Comparison of ENCODE assay signal across 8 mouse cellular contexts in the genomic region with DNA sequence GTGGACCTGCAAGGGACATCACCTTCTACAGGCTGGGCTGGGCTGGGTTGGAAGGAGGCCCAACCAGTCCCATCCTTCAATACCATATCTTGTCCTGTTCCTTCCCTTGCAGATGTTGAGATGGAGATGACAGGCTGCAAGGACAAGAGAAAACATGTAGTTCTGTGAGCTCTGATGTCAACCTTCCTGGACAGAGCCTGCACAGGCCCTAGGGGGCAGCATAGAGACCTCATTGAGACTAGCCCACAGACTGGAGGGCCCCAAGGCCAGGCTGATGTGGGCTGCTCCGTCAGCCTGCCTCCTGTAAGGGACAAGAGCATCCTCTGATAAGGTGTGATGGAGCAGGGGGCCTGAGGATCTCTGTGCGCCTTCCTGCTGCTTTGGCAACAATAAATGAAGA. TPM values are rescaled to one million over a fixed set of nuclear protein-coding genes. Genes with fewer than 3 reads are reported as not detected.
A peak's percentile ranks its signal among the peaks of the same experiment; 100 is the strongest.
DNase-seq lines count a peak whose midpoint lies in the region; ATAC-seq lines count a peak whose summit lies in the region.

No protein-coding gene starts in this region.

- peak; percentile 75 for DNase-seq in CD4-positive, CD25-positive, alpha-beta regulatory T cell, adult 2 months (ENCODE audit: low read depth, low spot score)
- peak; percentile 68 for DNase-seq in limb, embryonic 11.5 days (ENCODE audit: low spot score)
- DNase-seq in limb, embryonic 10.5 days (ENCODE audit: low spot score), result no peak
- DNase-seq in cerebellum, adult 9-10 months, result peak; percentile 62
- DNase-seq in liver, embryonic 13.5 days, result peak; percentile 69
- DNase-seq in thymus, postnatal 14 days, result peak; percentile 64

- no peak overlapping the region for H3K9ac ChIP-seq in limb, embryonic 11.5 days (ENCODE audit: low read length)
- 0 out of 2 replicates have a peak overlapping the region, but pooled peaks have one; percentile 18 for H3K9ac ChIP-seq in liver, embryonic 13.5 days
- no peak overlapping the region for H3K9ac ChIP-seq in forebrain, embryonic 16.5 days (replicated peaks; ENCODE audit: low read depth, low read length)

- no peak overlapping the region for H3K4me3 ChIP-seq in limb, embryonic 11.5 days (ENCODE audit: low read depth, low read length)
- no peak overlapping the region for H3K4me3 ChIP-seq in limb, embryonic 10.5 days
- no peak overlapping the region for H3K4me3 ChIP-seq in liver, embryonic 13.5 days (replicated peaks)
- no peak overlapping the region for H3K4me3 ChIP-seq in forebrain, embryonic 16.5 days (replicated peaks; ENCODE audit: low read length)

- H3K27me3 ChIP-seq in limb, embryonic 11.5 days (ENCODE audit: control insufficient read depth, insufficient read depth, low read length), result no peaks in the 10 kb centered on the region
- H3K27me3 ChIP-seq in limb, embryonic 10.5 days (ENCODE audit: low read depth, poor library complexity, severe bottlenecking), result no peaks in the 10 kb centered on the region
- peaks cover 28% of the 10 kb centered on the region for H3K27me3 ChIP-seq in liver, embryonic 13.5 days
- H3K27me3 ChIP-seq in forebrain, embryonic 16.5 days (replicated peaks; ENCODE audit: control insufficient read depth, insufficient read depth, low read length), result no peaks in the 10 kb centered on the region

- H3K27ac ChIP-seq in limb, embryonic 11.5 days (replicated peaks; ENCODE audit: low read depth, low read length), result no peak overlapping the region
- no peak overlapping the region; the same call in 1 of the 2 replicates for H3K27ac ChIP-seq in limb, embryonic 10.5 days
- H3K27ac ChIP-seq in liver, embryonic 13.5 days, result 0 out of 2 replicates have a peak overlapping the region, but pooled peaks have one; percentile 35
- H3K27ac ChIP-seq in forebrain, embryonic 16.5 days (ENCODE audit: low read length), result no peak overlapping the region

- H3K9me3 ChIP-seq in limb, embryonic 11.5 days (ENCODE audit: control insufficient read depth, low read length), result no peaks in the 10 kb centered on the region
- H3K9me3 ChIP-seq in limb, embryonic 10.5 days (replicated peaks), result no peaks in the 10 kb centered on the region
- 0 out of 2 replicates have a peak, but pooled peaks cover 3% of the 10 kb centered on the region for H3K9me3 ChIP-seq in liver, embryonic 13.5 days (replicated peaks)
- H3K9me3 ChIP-seq in forebrain, embryonic 16.5 days (ENCODE audit: control insufficient read depth, low read length), result no peaks in the 10 kb centered on the region

- peaks cover 19% of the 10 kb centered on the region for H3K36me3 ChIP-seq in limb, embryonic 11.5 days (ENCODE audit: control insufficient read depth, insufficient read depth, low read length)
- H3K36me3 ChIP-seq in limb, embryonic 10.5 days, result peaks cover 35% of the 10 kb centered on the region
- peaks cover 27% of the 10 kb centered on the region for H3K36me3 ChIP-seq in liver, embryonic 13.5 days
- peaks cover 18% of the 10 kb centered on the region for H3K36me3 ChIP-seq in forebrain, embryonic 16.5 days (ENCODE audit: control insufficient read depth, insufficient read depth)

- ATAC-seq in CD4-positive, CD25-positive, alpha-beta regulatory T cell, adult 4 months, result no peak
- no peak for ATAC-seq in limb, embryonic 11.5 days (ENCODE audit: insufficient number of reproducible peaks, low FRiP score, low TSS enrichment, low read depth)
- ATAC-seq in liver, embryonic 13.5 days (ENCODE audit: low read depth), result peak; percentile 32; the same call in 1 of the 2 replicates
- ATAC-seq in forebrain, embryonic 16.5 days, result no peak

- no peak overlapping the region for H3K4me2 ChIP-seq in limb, embryonic 11.5 days (ENCODE audit: low read depth, severe bottlenecking)
- H3K4me2 ChIP-seq in liver, embryonic 13.5 days, result no peak overlapping the region
- H3K4me2 ChIP-seq in forebrain, embryonic 16.5 days (ENCODE audit: low read length), result no peak overlapping the region

- peaks cover 7% of the 10 kb centered on the region; the same call in 1 of the 2 replicates for H3K4me1 ChIP-seq in limb, embryonic 11.5 days (ENCODE audit: control insufficient read depth, insufficient read depth, low read length)
- H3K4me1 ChIP-seq in limb, embryonic 10.5 days, result peaks cover 48% of the 10 kb centered on the region
- H3K4me1 ChIP-seq in liver, embryonic 13.5 days (replicated peaks), result peaks cover 48% of the 10 kb centered on the region
- peaks cover 33% of the 10 kb centered on the region for H3K4me1 ChIP-seq in forebrain, embryonic 16.5 days (replicated peaks; ENCODE audit: control insufficient read depth, insufficient read depth, low read length)

- WGBS in limb, embryonic 11.5 days, result 63% methylated on average over 2 of the region's 2 CpGs
- 58% methylated on average over 2 of the region's 2 CpGs for WGBS in limb, embryonic 10.5 days
- WGBS in liver, embryonic 13.5 days (ENCODE audit: insufficient replicate concordance), result 31% methylated on average over 2 of the region's 2 CpGs
- WGBS in forebrain, embryonic 16.5 days, result 56% methylated on average over 2 of the region's 2 CpGs

RNA-seq across cellular contexts. Expression of gene 1600002K03Rik, which starts 2.0 kb away (rescaled TPM):
- 10 to 100 TPM; 21.6 to 23.5 TPM for polyA plus RNA-seq in CD4-positive, CD25-positive, alpha-beta regulatory T cell, adult 4 months (2017; shearing (Covaris generic))
- 5.9 and 7.2 TPM in 2 replicates for polyA plus RNA-seq in limb, embryonic 11.5 days (2014; fragmentation: Nextera tagmentation; extraction: Ambion mirVana)
- 8.7 and 13.1 TPM in 2 replicates for polyA plus RNA-seq in limb, embryonic 10.5 days (2016; fragmentation: Nextera tagmentation; extraction: Ambion mirVana)
- polyA plus RNA-seq in liver, embryonic 13.5 days (2015; fragmentation: Nextera tagmentation; extraction: Ambion mirVana), result 14.8 and 15.1 TPM in 2 replicates
- polyA plus RNA-seq in forebrain, embryonic 16.5 days (2015; fragmentation: Nextera tagmentation; extraction: Ambion mirVana), result 8.5 and 10.6 TPM in 2 replicates

RNA-seq across cellular contexts. Expression of gene Efna2, which starts 4.6 kb away (rescaled TPM):
- under 1 TPM in 1 of 2 experiments, not detected in 1; 0.28 TPM for polyA plus RNA-seq in CD4-positive, CD25-positive, alpha-beta regulatory T cell, adult 4 months (2017; shearing (Covaris generic))
- 51.3 and 54.8 TPM in 2 replicates for polyA plus RNA-seq in limb, embryonic 11.5 days (2014; fragmentation: Nextera tagmentation; extraction: Ambion mirVana)
- 63.1 and 66.8 TPM in 2 replicates for polyA plus RNA-seq in limb, embryonic 10.5 days (2016; fragmentation: Nextera tagmentation; extraction: Ambion mirVana)
- polyA plus RNA-seq in liver, embryonic 13.5 days (2015; fragmentation: Nextera tagmentation; extraction: Ambion mirVana), result 0.98 and 1.1 TPM in 2 replicates
- polyA plus RNA-seq in forebrain, embryonic 16.5 days (2015; fragmentation: Nextera tagmentation; extraction: Ambion mirVana), result 24.8 and 25.4 TPM in 2 replicates

RNA-seq across cellular contexts. Expression of gene Cirbp, which starts 8.9 kb away (rescaled TPM):
- 100 to 1,000 TPM; 124 to 272 TPM for polyA plus RNA-seq in CD4-positive, CD25-positive, alpha-beta regulatory T cell, adult 4 months (2017; shearing (Covaris generic))
- 67.9 and 68.1 TPM in 2 replicates for polyA plus RNA-seq in limb, embryonic 11.5 days (2014; fragmentation: Nextera tagmentation; extraction: Ambion mirVana)
- polyA plus RNA-seq in limb, embryonic 10.5 days (2016; fragmentation: Nextera tagmentation; extraction: Ambion mirVana), result 90.7 and 129 TPM in 2 replicates
- polyA plus RNA-seq in liver, embryonic 13.5 days (2015; fragmentation: Nextera tagmentation; extraction: Ambion mirVana), result 19.5 and 21.9 TPM in 2 replicates
- polyA plus RNA-seq in forebrain, embryonic 16.5 days (2015; fragmentation: Nextera tagmentation; extraction: Ambion mirVana), result 318 and 335 TPM in 2 replicates

RNA-seq across cellular contexts. Expression of gene Midn, which starts 26.6 kb away (rescaled TPM):
- polyA plus RNA-seq in CD4-positive, CD25-positive, alpha-beta regulatory T cell, adult 4 months (2017; shearing (Covaris generic)), result 1 to 10 TPM; 4.6 to 8.2 TPM
- polyA plus RNA-seq in limb, embryonic 11.5 days (2014; fragmentation: Nextera tagmentation; extraction: Ambion mirVana), result 59.3 and 60.9 TPM in 2 replicates
- polyA plus RNA-seq in limb, embryonic 10.5 days (2016; fragmentation: Nextera tagmentation; extraction: Ambion mirVana), result 26.2 and 27.1 TPM in 2 replicates
- 3.0 and 3.3 TPM in 2 replicates for polyA plus RNA-seq in liver, embryonic 13.5 days (2015; fragmentation: Nextera tagmentation; extraction: Ambion mirVana)
- polyA plus RNA-seq in forebrain, embryonic 16.5 days (2015; fragmentation: Nextera tagmentation; extraction: Ambion mirVana), result 26.5 and 30.9 TPM in 2 replicates

RNA-seq across cellular contexts. Expression of gene Cbarp, which starts 34.1 kb away (rescaled TPM):
- 1 to 10 TPM; 1.3 to 1.4 TPM for polyA plus RNA-seq in CD4-positive, CD25-positive, alpha-beta regulatory T cell, adult 4 months (2017; shearing (Covaris generic))
- 4.7 and 6.5 TPM in 2 replicates for polyA plus RNA-seq in limb, embryonic 11.5 days (2014; fragmentation: Nextera tagmentation; extraction: Ambion mirVana)
- polyA plus RNA-seq in limb, embryonic 10.5 days (2016; fragmentation: Nextera tagmentation; extraction: Ambion mirVana), result 3.3 and 4.7 TPM in 2 replicates
- polyA plus RNA-seq in liver, embryonic 13.5 days (2015; fragmentation: Nextera tagmentation; extraction: Ambion mirVana), result 0.54 and 0.69 TPM in 2 replicates
- 33.0 and 44.5 TPM in 2 replicates for polyA plus RNA-seq in forebrain, embryonic 16.5 days (2015; fragmentation: Nextera tagmentation; extraction: Ambion mirVana)

Comparison
In these comparisons a context has a peak if more than half of its experiments do, and no peak if none do; other contexts are left out.
1. RNA of gene Efna2, which starts 4.6 kb away (polyA plus RNA-seq): 63.1 to 66.8 TPM in limb, embryonic 10.5 days, 51.3 to 54.8 TPM in limb, embryonic 11.5 days and 24.8 to 25.4 TPM in forebrain, embryonic 16.5 days; 0.98 to 1.1 TPM in liver, embryonic 13.5 days and 0.28 TPM in CD4-positive, CD25-positive, alpha-beta regulatory T cell, adult 4 months; every median in the first group is over 10 times any median in the second.